Mouse (Mus musculus) pancreas, adult 10 weeks (tissue): Measurements from ENCODE around the gene Entpd7. TPM values are rescaled to one million over a fixed set of nuclear protein-coding genes. Genes with fewer than 3 reads are reported as not detected.

Source experiments
- polyA plus RNA-seq: library from polyadenylated mRNA; stranded (reverse); fragments of 350-450 nt; fragmentation: Illumina TruSeq; extraction: RNeasy Lipid Tissue Mini Kit (QIAGEN cat#74804); gene quantifications from one replicate; pipeline ENCODE4 v1.2.3, GENCODE M21; 2015; ENCODE audit warnings: low read depth, low replicate concordance; ENCODE audit not compliant: insufficient read depth

Gene Entpd7
- polyA plus RNA-seq: 3.5 TPM

DNA sequence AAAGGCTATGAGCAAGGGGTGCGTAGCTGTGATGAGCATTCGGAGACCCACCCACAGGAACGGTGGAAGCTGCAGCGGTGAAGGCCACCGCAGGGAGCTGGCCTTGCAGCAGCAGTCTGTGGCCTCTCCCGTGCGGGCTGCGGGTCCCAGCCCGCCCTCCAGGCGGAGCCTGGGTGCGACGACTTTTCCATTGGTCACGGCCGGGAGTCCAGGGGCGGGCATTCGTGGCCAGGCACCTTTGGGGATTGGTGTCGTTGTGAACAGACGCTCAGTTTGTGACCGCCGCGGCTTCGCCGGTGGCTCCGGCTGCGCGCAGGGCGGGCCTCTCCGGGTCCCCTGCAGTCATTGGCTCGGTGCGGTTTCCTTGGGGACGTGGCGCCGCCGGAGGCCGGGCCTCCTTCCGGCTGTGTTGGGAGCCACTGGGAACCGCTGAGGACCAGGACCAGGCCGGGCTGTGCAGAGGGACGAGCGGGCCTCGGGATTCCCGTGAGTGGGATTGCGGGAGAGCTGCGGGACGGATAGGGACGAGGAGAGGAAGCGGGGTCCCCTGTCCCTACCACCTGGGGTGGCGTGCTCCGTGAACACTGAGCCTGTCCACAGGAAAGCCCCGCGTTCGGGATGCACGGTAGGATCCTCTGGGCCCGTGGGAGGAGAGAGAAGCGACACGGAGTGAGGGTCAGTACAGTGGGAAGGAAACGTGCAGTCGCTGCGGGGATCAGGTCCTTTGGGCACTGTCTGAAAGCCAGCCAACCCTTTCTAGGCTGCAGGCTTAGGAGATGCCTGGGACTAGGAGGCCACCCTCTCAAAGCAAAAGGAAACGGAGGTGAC is at the start of gene Entpd7:
Gene Entpd7 (plus strand): TSS at position 254 of the 828 bp plus-strand sequence.

DNA sequence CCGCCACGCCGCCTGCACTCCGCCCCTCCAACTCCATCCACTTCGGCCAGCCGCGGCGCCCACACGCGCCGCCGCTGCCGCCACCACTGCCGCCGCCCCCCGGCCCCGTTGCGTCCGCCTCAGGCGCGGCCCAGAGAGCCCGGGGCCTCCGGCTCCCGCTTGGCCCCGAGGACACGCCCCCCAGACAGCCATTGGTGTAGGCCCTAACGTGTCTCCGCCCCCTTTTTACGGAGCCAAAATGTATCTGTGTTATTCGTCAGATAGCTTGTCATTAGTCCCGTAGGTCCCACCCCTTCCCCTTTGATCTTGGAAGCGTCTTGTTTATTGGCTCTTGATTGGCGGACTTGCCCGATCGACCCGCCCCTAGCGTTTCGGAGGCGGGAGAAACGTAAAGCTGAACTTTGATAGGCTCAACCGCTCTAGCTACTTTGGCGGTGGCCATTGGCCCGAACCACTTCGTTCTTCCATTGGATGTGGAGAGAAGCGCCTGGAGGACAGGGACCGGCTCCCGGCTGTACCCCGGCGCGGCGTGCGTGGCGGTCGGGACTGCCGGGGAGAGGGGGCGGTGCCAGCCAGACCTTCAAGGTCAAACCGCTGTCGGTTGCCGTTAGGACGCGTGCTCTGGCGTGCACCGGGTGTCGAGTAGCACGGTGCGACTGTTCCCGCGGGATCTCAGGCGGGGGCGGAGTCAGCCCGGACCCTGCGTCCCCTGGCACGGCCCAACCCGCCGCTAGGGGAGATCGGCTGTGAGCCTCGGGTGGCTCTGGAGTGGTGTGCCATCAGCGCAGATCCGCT is 14.5 kb upstream of the Entpd7 start, which contains the start of gene Slc25a28:
Gene Slc25a28 (minus strand): TSS at position 152 of the 795 bp plus-strand sequence.

DNA sequence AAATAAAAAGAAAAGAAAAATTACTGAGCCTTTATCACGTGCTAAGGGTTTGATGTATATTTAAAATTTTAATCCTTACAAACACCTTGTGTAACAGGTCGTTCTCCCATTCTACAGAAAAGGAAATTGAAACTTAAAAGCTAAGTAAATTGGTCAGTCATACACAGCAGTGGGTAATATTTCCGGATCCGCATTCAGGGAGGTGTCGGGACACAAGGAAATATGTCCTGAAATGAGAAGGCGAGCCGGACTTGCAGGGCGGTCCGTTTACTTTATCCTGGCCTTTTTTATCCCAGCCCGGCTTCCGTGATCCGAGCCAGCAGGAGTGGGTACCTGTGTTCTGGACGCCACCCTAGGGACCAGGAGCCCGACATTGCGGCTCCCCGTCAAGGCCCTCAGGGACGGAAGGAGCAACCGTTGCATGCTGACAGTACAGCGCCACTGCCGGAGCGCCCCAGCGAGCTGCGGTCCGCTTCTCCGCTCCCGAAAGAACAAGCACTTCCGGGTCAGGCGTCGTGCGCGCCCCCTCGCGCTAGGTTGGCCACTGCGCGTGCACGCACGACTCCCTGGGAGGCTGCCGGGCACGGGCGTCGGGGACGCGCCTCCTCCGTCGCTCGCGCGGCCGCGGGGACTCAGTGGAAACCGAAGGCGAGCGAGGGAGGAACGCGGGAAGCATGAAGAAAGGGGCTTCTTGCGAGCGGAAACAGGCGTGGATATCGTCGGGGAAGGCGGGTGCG is 63.2 kb downstream of the Entpd7 start, which contains the start of the genes Cutc and Cox15:
Gene Cutc (plus strand): TSS at position 508 of the 737 bp plus-strand sequence.
Gene Cox15 (minus strand): TSS at position 512 of the 737 bp plus-strand sequence.

DNA sequence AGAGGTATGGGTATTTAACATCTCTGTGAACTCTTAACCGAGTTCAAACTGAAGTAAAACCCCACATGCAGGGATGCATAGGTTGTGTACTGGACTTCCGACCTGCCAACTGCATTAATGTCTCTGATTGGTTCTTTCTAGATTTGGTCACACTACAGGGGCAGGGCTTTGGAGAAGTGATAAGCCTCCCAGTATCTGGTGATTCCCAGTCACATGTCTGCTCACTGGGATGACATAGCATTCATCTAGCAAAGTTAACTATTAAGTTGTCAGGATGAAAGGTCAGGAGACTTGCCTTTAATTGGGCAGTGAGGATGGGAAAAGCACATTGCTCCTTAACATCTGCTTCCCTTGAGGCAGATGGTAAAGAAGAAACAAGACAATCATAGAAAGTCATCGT is 92.5 kb downstream of the Entpd7 start, which contains the start of gene Abcc2:
Gene Abcc2 (plus strand): TSS at position 213 of the 400 bp plus-strand sequence.

Other genes starting within 250 kb of the Entpd7 start
- 0.46 TPM for gene Cnnm1, start 249.2 kb upstream of the Entpd7 start, polyA plus RNA-seq
- gene Got1, start 165.1 kb upstream of the Entpd7 start, polyA plus RNA-seq: 9.6 TPM
- gene Nkx2-3, start 77.3 kb upstream of the Entpd7 start, polyA plus RNA-seq: 3.1 TPM
- 38.0 TPM for gene Slc25a28, start 14.8 kb upstream of the Entpd7 start, polyA plus RNA-seq
- 3.3 TPM for gene Cutc, start 63.3 kb downstream of the Entpd7 start, polyA plus RNA-seq
- 2.5 TPM for gene Cox15, start 63.3 kb downstream of the Entpd7 start, polyA plus RNA-seq
- gene Abcc2, start 92.5 kb downstream of the Entpd7 start, polyA plus RNA-seq: not detected